Mouse (Mus musculus): ENCODE data around the gene Gapdhs.

DNA sequence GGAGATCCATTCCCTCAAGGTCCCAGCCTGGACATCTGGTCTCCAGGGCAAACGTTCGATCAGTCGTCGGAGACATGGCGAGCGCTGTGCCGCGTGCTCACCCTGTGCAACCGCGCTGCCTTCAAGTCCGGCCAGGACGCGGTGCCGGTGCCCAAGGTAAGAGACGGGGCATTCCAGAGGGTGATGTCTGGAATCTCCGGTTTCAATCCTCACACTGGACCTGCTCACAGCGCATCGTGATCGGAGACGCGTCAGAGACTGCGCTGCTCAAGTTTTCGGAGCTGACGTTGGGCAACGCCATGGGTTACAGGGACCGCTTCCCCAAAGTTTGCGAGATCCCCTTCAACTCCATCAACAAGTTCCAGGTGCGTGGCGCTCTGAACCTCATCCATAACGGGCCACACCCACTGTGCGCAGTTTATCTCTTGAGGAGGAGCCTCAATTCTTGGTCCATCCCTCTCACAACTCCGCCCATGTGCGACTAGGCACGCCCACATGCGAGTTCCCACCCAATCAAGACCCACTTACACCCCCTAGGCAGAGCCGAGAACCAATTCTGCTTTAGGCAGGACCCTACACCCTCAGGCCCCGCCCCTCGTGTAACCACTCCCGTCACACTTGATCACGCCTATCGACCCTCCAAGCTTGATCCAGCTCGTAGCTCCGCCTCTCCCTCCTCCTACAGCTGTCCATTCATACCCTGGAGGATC lies 26.3 kb downstream of the Gapdhs start:
- no peak for TF ChIP-seq POLR2A (IDR thresholded peaks at IDR 0.05; ENCODE audit: control insufficient read depth, low read depth, low read length)
- TF ChIP-seq CTCF (IDR thresholded peaks at IDR 0.05; ENCODE audit: control insufficient read depth, insufficient read depth, insufficient replicate concordance, low read depth, low read length), result no peak
